8 mouse cellular contexts compared by ENCODE assay signal in the genomic region with DNA sequence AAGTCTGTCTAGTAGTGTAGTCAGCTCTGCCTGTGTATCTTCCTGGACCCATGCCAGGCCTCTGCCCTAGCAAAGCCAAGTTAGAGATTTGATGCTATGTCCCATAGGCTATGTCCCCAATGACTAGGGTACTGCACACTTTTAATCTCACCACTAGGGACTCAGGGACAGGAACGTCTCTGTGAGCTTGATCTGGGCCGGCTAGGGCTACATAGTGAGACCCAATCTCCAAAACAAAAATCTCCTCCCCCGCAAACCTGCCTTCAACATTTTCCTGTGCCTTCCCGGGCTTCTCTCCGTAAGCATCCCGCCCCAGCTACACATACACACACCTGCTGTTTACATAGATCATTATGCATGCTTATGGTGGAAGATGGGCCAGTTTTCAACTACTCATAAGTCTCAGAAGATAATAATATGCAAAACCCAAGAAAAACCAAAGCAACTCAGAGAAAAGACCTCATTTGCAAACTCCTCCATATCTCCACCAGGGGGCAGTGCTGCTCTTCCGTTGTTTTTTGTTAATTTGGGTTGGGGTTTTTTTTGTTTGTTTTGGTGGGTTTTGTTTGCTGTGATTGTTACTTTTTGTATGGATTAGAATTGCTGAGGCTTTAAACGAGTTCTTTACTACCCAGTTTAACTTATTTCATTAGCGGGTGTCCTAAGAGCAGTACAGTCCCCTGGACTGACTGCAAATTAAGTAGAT. TPM values are rescaled to one million over a fixed set of nuclear protein-coding genes. Genes with fewer than 3 reads are reported as not detected.
A peak's percentile ranks its signal among the peaks of the same experiment; 100 is the strongest.
DNase-seq lines count a peak whose midpoint lies in the region; ATAC-seq and TF ChIP-seq lines count a peak whose summit lies in the region.

No protein-coding gene starts in this region.

- no peak for TF ChIP-seq EP300 in CH12.LX (IDR thresholded peaks at IDR 0.05; ENCODE audit: low read length)

- TF ChIP-seq RAD21 in CH12.LX (IDR thresholded peaks at IDR 0.05; ENCODE audit: low read depth, low read length) = peak; percentile 81

- H3K9me3 ChIP-seq in kidney, embryonic 16.5 days (ENCODE audit: low read length) = no peaks in the 10 kb centered on the region
- H3K9me3 ChIP-seq in CH12.LX (replicated peaks; ENCODE audit: low read length) = no peaks in the 10 kb centered on the region
- no peaks in the 10 kb centered on the region for H3K9me3 ChIP-seq in neural tube, embryonic 12.5 days

- no peak overlapping the region for H3K4me2 ChIP-seq in kidney, embryonic 16.5 days (replicated peaks; ENCODE audit: low read depth, low read length)
- no peak overlapping the region for H3K4me2 ChIP-seq in CH12.LX (ENCODE audit: insufficient read depth, low read depth, poor library complexity, severe bottlenecking)
- H3K4me2 ChIP-seq in neural tube, embryonic 12.5 days (replicated peaks) = no peak overlapping the region

- 21% methylated on average over 9 of the region's 9 CpGs for WGBS in kidney, embryonic 16.5 days
- 29% methylated on average over 9 of the region's 9 CpGs for WGBS in neural tube, embryonic 12.5 days

- H3K4me1 ChIP-seq in kidney, embryonic 16.5 days (ENCODE audit: insufficient read depth, low read length) = peaks cover 14% of the 10 kb centered on the region
- H3K4me1 ChIP-seq in CH12.LX (ENCODE audit: control insufficient read depth in 1 of 2, insufficient read depth in 2 of 2) = peaks cover 0 to 3% of the 10 kb centered on the region in 2 experiments; a peak in 1 of 4 replicates
- peaks cover 8% of the 10 kb centered on the region for H3K4me1 ChIP-seq in neural tube, embryonic 12.5 days

- intact Hi-C loops in heart, postnatal 14 days (cut with DNase I) = no loop called here

- no peak for TF ChIP-seq POLR2A in CH12.LX (IDR thresholded peaks at IDR 0.05; ENCODE audit: low read depth, low read length)

- no peaks in the 10 kb centered on the region for H3K27me3 ChIP-seq in kidney, embryonic 16.5 days (ENCODE audit: insufficient read depth, low read length)
- H3K27me3 ChIP-seq in CH12.LX (replicated peaks) = no peaks in the 10 kb centered on the region
- H3K27me3 ChIP-seq in neural tube, embryonic 12.5 days (replicated peaks) = no peaks in the 10 kb centered on the region

- H3K36me3 ChIP-seq in kidney, embryonic 16.5 days (ENCODE audit: insufficient read depth, low read length) = 0 out of 2 replicates have a peak, but pooled peaks cover 6% of the 10 kb centered on the region
- H3K36me3 ChIP-seq in CH12.LX (replicated peaks in 1 of 2; ENCODE audit: control insufficient read depth in 1 of 2, insufficient read depth in 1 of 2, low read length in 1 of 2) = no peaks in the 10 kb centered on the region
- no peaks in the 10 kb centered on the region for H3K36me3 ChIP-seq in neural tube, embryonic 12.5 days

- DNase-seq in kidney, adult 8-10 months = no peak
- peak; percentile 34 for DNase-seq in CH12.LX (ENCODE audit: extremely low read depth)
- peak; percentile 33 for DNase-seq in ZHBTc4 (ENCODE audit: low read depth, low spot score)
- DNase-seq in heart, postnatal 14 days = peak; percentile 16 to 22
- no peak for DNase-seq in left cerebral cortex, adult 18-20 months (ENCODE audit: low spot score in 2 of 2)
- DNase-seq in urinary bladder, postnatal 36 days (ENCODE audit: low spot score in 2 of 2) = no peak

- in situ Hi-C loops in CH12.LX (cut with MboI; ENCODE audit: low pct_ligation_motif_present, low pct_unique_long_range_greater_than_20kb, low sequenced_read_pairs) = no loop called here

- peak; percentile 63 to 78 for TF ChIP-seq CTCF in CH12.LX (conservative IDR thresholded peaks at IDR 0.05 in 1 of 2, IDR thresholded peaks at IDR 0.05 in 1 of 2; ENCODE audit: low read depth in 2 of 2, low read length in 2 of 2)

- dilution Hi-C loops in CH12.LX (cut with MboI; ENCODE audit: extremely low pct_ligation_motif_present, extremely low pct_unique_long_range_greater_than_20kb, low sequenced_read_pairs) = no loop called here

- H3K9ac ChIP-seq in kidney, embryonic 16.5 days (replicated peaks; ENCODE audit: low read length) = no peak overlapping the region
- H3K9ac ChIP-seq in CH12.LX (ENCODE audit: insufficient read depth, low read depth) = no peak overlapping the region
- no peak overlapping the region for H3K9ac ChIP-seq in neural tube, embryonic 12.5 days

- H3K4me3 ChIP-seq in kidney, embryonic 16.5 days (ENCODE audit: low read length) = no peak overlapping the region
- no peak overlapping the region for H3K4me3 ChIP-seq in CH12.LX (replicated peaks in 1 of 3; ENCODE audit: low read depth in 2 of 3, low read length in 2 of 3, poor library complexity in 1 of 3)
- H3K4me3 ChIP-seq in neural tube, embryonic 12.5 days = no peak overlapping the region

- H3K79me2 ChIP-seq in CH12.LX (replicated peaks; ENCODE audit: control insufficient read depth, extremely low read depth, insufficient read depth, poor library complexity, severe bottlenecking) = no peaks in the 10 kb centered on the region

- H3K27ac ChIP-seq in kidney, embryonic 16.5 days (ENCODE audit: low read length) = no peak overlapping the region
- H3K27ac ChIP-seq in CH12.LX (ENCODE audit: insufficient read depth, low read depth) = no peak overlapping the region
- H3K27ac ChIP-seq in neural tube, embryonic 12.5 days = no peak overlapping the region

- peak; percentile 60; the same call in 1 of the 2 replicates for ATAC-seq in kidney, embryonic 16.5 days (ENCODE audit: low FRiP score, low TSS enrichment)
- 0 out of 2 replicates have a peak, but pooled peaks have one; percentile 28 for ATAC-seq in neural tube, embryonic 12.5 days (ENCODE audit: low FRiP score, low read depth)

TF ChIP-seq in CH12.LX, 34 proteins besides CTCF, POLR2A, EP300 and RAD21:
- TF ChIP-seq ZNF384 (IDR thresholded peaks at IDR 0.05; ENCODE audit: low read depth, low read length) = no peak
- no peak for TF ChIP-seq MAX (IDR thresholded peaks at IDR 0.05; ENCODE audit: low read length)
- TF ChIP-seq MAZ (IDR thresholded peaks at IDR 0.05; ENCODE audit: low read depth, low read length) = no peak
- TF ChIP-seq SMC3 (IDR thresholded peaks at IDR 0.05; ENCODE audit: low read depth, low read length) = peak; percentile 44

RNA-seq across cellular contexts. Expression of a gene that starts 54.7 kb away (rescaled TPM):
- polyA plus RNA-seq in kidney, embryonic 16.5 days (2015; fragmentation: Nextera tagmentation; extraction: Ambion mirVana) = 72.9 and 74.1 TPM in 2 replicates
- 12.2 and 14.9 TPM in 2 replicates for total RNA-seq in CH12.LX (2012; rRNA removed)
- total RNA-seq in CH12.LX (2014; rRNA removed) = 6.6 and 8.4 TPM in 2 replicates
- polyA plus RNA-seq in CH12.LX (2012; ENCODE audit: insufficient read length, low read depth) = 27.1 and 28.9 TPM in 2 replicates
- total RNA-seq in heart, postnatal 14 days (2021) = 1 to 10 TPM; 8.7 to 9.1 TPM
- 194 and 198 TPM in 2 replicates for polyA plus RNA-seq in neural tube, embryonic 12.5 days (2016; fragmentation: Nextera tagmentation; extraction: Ambion mirVana)
- 100 to 1,000 TPM; 115 to 117 TPM for total RNA-seq in left cerebral cortex, adult 18-20 months (2021)

RNA-seq across cellular contexts. Expression of a gene that starts 55.0 kb away (rescaled TPM):
- 372 and 388 TPM in 2 replicates for polyA plus RNA-seq in kidney, embryonic 16.5 days (2015; fragmentation: Nextera tagmentation; extraction: Ambion mirVana)
- total RNA-seq in CH12.LX (2012; rRNA removed) = 548 and 590 TPM in 2 replicates
- 495 and 583 TPM in 2 replicates for total RNA-seq in CH12.LX (2014; rRNA removed)
- polyA plus RNA-seq in CH12.LX (2012; ENCODE audit: insufficient read length, low read depth) = 271 and 286 TPM in 2 replicates
- 10 to 100 TPM; 26.6 to 27.8 TPM for total RNA-seq in heart, postnatal 14 days (2021)
- polyA plus RNA-seq in neural tube, embryonic 12.5 days (2016; fragmentation: Nextera tagmentation; extraction: Ambion mirVana) = 313 and 318 TPM in 2 replicates
- 10 to 100 TPM; 44.4 to 46.7 TPM for total RNA-seq in left cerebral cortex, adult 18-20 months (2021)

Comparison
In these comparisons a context has a peak if more than half of its experiments do, and no peak if none do; other contexts are left out.
1. DNase-seq: peak in CH12.LX (single experiment), ZHBTc4 (single experiment) and heart, postnatal 14 days (2 of 2); none in kidney, adult 8-10 months (0 of 2), left cerebral cortex, adult 18-20 months (0 of 2) and urinary bladder, postnatal 36 days (0 of 2).
2. RNA of a gene that starts 54.7 kb away (total RNA-seq): 115 to 117 TPM in left cerebral cortex, adult 18-20 months; 6.6 to 14.9 TPM in CH12.LX and 8.7 to 9.1 TPM in heart, postnatal 14 days; every median in the first group is over 4 times any median in the second.
3. RNA of a gene that starts 55.0 kb away (total RNA-seq): 495 to 590 TPM in CH12.LX; 44.4 to 46.7 TPM in left cerebral cortex, adult 18-20 months and 26.6 to 27.8 TPM in heart, postnatal 14 days; every median in the first group is over 10 times any median in the second.